Mouse (Mus musculus) cerebellum, adult 2 months (tissue): ENCODE data around the gene Lad1. TPM values are rescaled to one million over a fixed set of nuclear protein-coding genes. Genes with fewer than 3 reads are reported as not detected.
A peak's percentile ranks its signal among the peaks of the same experiment; 100 is the strongest.

ENCODE experiments used
- DNase-seq, 2 experiments: peaks; one replicate each; pipeline ENCODE4 v3.0.0; 2021
- H3K27ac ChIP-seq: fragments of 200-500 bp; 2 replicates; pipeline ENCODE4 v1.5.1; 2012; ENCODE audit warnings: low read length, control low read depth, inconsistent platforms; ENCODE audit not compliant: insufficient read depth
- H3K27me3 ChIP-seq: fragments of 200-500 bp; 2 replicates; pipeline ENCODE4 v1.6.1; 2012; ENCODE audit warnings: inconsistent platforms, mild to moderate bottlenecking, low read length, moderate library complexity; ENCODE audit not compliant: control insufficient read depth, insufficient read depth
- H3K4me1 ChIP-seq: fragments of 200-500 bp; 2 replicates; pipeline ENCODE4 v1.6.1; 2011; ENCODE audit warnings: low read length; ENCODE audit not compliant: control insufficient read depth, insufficient read depth
- H3K4me3 ChIP-seq: fragments of 200-500 bp; replicated peaks from 2 replicates; pipeline ENCODE3; 2011; ENCODE audit warnings: mild to moderate bottlenecking, low read depth, low read length, control low read depth; ENCODE audit not compliant: insufficient read depth
- CTCF ChIP-seq: fragments of 200-500 bp; IDR thresholded peaks from 2 replicates; pipeline ENCODE4 v1.5.1; 2011; ENCODE audit warnings: low read depth, mild to moderate bottlenecking, control low read depth, low read length, moderate library complexity, borderline replicate concordance; ENCODE audit not compliant: insufficient read depth
- POLR2A ChIP-seq: fragments of 200-500 bp; IDR thresholded peaks from 2 replicates; pipeline ENCODE4 v1.6.1; 2011; ENCODE audit warnings: low read length, control low read depth, borderline replicate concordance; ENCODE audit not compliant: insufficient read depth
- WGBS: fragments of 180-500 bp; shearing (Covaris S2); methylation state at CpG from one replicate; pipeline ENCODE4 v1.1.7; 2018; 5-methylcytosine and 5-hydroxymethylcytosine counted together
- polyA plus RNA-seq: library from polyadenylated mRNA; depleted of rRNA; stranded (reverse); fragments of >200 nt; gene quantifications from 2 replicates; pipeline ENCODE4 v1.2.3, GENCODE M21; 2012; rRNA removed

The Lad1 gene
- polyA plus RNA-seq, 1 experiment = 1.2 TPM

DNA sequence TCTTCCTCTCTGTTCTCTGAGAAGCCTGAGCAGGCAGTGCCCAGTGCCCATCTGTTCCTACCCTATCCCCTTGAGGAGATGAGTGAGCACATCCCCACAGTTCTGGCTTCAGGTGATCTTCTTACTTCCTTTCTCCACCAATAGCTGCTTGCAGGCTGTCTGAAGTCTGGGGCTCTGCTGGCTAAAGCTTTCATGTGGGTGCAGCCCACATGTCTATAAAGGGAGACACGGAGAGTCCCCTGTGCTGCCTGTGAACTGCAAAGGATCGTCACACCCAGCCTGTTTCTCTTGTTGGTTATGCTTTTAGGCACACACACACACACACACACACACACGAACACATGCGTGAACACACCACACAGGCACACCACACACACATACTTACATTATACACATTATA lies 54.6 kb downstream of the Lad1 start:
- no peak for TF ChIP-seq CTCF
- TF ChIP-seq POLR2A = no peak
- no peak overlapping the region for H3K27ac ChIP-seq
- 85% methylated on average over 4 of the region's 4 CpGs for WGBS
- H3K4me3 ChIP-seq = no peak overlapping the region
- no peaks in the 10 kb centered on the region for H3K27me3 ChIP-seq
- DNase-seq = no peak
- no peaks in the 10 kb centered on the region for H3K4me1 ChIP-seq

DNA sequence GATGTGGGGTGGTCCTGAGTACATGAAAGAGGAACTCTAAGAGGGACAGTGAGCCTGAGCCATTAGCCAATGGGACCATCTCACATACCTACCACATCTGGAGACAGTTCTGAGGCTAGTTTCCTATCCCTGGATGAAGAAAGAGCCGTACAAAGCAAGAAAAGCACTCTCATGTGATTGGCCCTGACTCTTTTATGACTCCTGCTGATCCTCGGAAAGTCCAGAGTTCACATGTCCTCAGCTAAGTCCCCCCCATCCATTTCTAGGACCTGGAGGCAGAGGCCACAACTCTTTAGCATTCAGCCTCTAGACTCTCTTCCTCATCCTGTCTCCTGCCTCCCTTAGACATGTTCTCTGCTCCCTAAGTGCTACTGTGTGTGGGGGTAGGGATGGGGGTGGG lies 58.9 kb downstream of the Lad1 start:
- TF ChIP-seq CTCF (no peak), POLR2A (no peak)
- Histone ChIP-seq H3K27ac (no peak overlapping the region), H3K27me3 (no peaks in the 10 kb centered on the region), H3K4me1 (no peaks in the 10 kb centered on the region), H3K4me3 (no peak overlapping the region)
- WGBS = 76% methylated on average over 2 of the region's 2 CpGs
- DNase-seq = no peak

DNA sequence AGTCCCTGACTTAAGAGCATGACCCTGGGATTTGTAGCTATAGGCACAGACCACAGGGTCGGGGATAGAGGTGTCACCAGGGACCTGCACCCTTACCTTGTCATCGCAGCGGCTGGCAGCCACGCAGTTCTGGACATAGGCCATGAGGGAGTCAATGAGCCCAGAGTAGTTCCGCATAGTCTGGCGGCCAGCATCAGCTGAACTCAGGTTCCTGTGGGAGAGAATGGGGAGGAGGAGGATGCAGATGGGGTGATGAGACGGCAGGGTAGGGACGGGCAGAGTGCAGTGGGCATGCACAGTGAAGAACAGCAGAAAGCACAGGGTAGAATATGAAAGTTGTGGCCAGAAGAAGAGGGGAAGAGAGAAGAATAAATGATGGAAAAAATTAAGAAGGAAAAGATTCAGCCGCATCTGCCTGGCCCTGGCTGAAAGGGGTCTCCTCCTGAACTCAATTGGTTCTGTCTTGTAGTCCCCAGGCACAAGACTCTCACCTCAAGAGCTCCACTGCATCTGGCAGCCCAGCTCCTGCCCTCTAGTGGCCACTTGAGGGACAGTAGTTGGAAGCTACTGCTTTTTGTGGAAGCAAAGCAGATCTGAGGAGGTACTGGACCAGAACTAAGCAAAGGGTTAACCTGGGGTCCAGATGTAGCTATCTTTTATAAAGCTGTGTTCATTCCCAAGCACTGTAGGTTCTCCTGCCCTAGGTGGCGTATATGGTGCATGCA lies 64.1 kb downstream of the Lad1 start:
- WGBS = 59% methylated on average over 10 of the region's 10 CpGs
- H3K27ac ChIP-seq = no peak overlapping the region
- DNase-seq = peak; percentile 30 to 39

More for the DNA sequence above, 64.1 kb downstream of the Lad1 start:
- no peak overlapping the region for H3K4me3 ChIP-seq
- TF ChIP-seq POLR2A (no peak), CTCF (peak; percentile 67)
- no peaks in the 10 kb centered on the region for H3K4me1 ChIP-seq
- no peaks in the 10 kb centered on the region for H3K27me3 ChIP-seq

Other genes starting within 250 kb of the Lad1 start
- gene Nav1, start 211.3 kb upstream of the Lad1 start, polyA plus RNA-seq = 24.7 and 26.8 TPM in 2 replicates
- 364 and 434 TPM in 2 replicates for gene Csrp1, start 98.5 kb upstream of the Lad1 start, polyA plus RNA-seq
- 72.7 and 93.0 TPM in 2 replicates for gene Phlda3, start 52.5 kb upstream of the Lad1 start, polyA plus RNA-seq
- 22.1 and 25.9 TPM in 2 replicates for gene Tnni1, start 39.2 kb upstream of the Lad1 start, polyA plus RNA-seq
- 1.4 and 2.8 TPM in 2 replicates for gene Tnnt2, start 17.8 kb downstream of the Lad1 start, polyA plus RNA-seq
- 0.07 and 0.08 TPM in 2 replicates for gene Pkp1, start 100.6 kb downstream of the Lad1 start, polyA plus RNA-seq
- gene Igfn1, start 187.7 kb downstream of the Lad1 start, polyA plus RNA-seq = 0.33 and 0.65 TPM in 2 replicates
- 141 and 143 TPM in 2 replicates for gene Tmem9, start 189.6 kb downstream of the Lad1 start, polyA plus RNA-seq
- not detected in 2 replicates for gene Ascl5, start 232.2 kb downstream of the Lad1 start, polyA plus RNA-seq
- gene Cacna1s, start 234.2 kb downstream of the Lad1 start, polyA plus RNA-seq = 1.2 and 1.3 TPM in 2 replicates